Mouse (Mus musculus): ENCODE data around the gene Ndufaf5. TPM values are rescaled to one million over a fixed set of nuclear protein-coding genes. Genes with fewer than 3 reads are reported as not detected.
A peak's percentile ranks its signal among the peaks of the same experiment; 100 is the strongest.
"Not testable (repeated sequence)": the region's sequence is repeated elsewhere in the genome, so short reads cannot be mapped to it uniquely, and the experiment has no call there.

The Ndufaf5 gene
- 10 to 100 TPM; 18.1 to 19.5 TPM for total RNA-seq (2021)
- long read RNA-seq, experiment 1, partial matches to known transcripts, result 1 of 11 reads
- long read RNA-seq, experiment 1, other reads (novel, unspliced or antisense), result 8 of 11 reads
- long read RNA-seq, experiment 2, transcript Ndufaf5-201 (11 exons, 1,166 nt), result major isoform, 13 of 15 reads
- long read RNA-seq, experiment 2, partial matches to known transcripts, result 1 of 15 reads
- long read RNA-seq, experiment 2, other reads (novel, unspliced or antisense), result 1 of 15 reads

DNA sequence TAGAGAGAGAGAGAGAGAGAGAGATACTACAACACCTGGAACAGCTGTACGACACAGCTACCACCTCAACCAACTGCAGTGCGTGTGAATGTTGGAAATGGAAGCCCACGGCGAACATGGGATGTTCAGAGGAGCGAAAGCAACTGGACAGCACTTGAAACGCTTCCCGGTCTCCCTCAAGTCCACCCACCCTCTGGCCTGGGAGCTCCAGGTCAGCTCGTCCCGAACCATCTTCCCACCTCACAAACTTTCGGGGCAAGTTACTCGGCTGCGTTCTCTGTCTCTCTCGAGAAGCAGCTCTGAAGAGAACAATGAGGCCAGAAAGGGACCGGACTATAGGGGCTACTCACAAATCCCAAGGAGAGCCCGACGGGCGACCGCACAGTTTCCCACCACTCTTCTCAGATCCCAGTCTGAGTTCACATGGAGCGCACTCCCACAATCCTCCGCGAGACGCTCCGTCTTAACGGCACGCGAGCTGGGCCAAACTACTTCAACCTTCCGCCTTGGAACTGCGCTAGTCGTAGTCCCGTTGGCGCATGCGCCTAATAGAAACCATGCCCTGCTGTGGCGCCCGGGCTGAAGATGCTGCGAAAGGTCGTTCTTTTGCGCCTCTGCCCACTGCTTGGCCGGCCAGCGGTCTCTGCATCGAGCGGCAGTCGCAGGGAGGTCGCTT lies at the start of gene Ndufaf5, which contains the start of gene Esf1:
TSS of gene Ndufaf5 (plus strand) at position 523 of the 676 bp plus-strand sequence.
TSS of gene Esf1 (minus strand) at position 438 of the 676 bp plus-strand sequence.
- peak; percentile 93 for DNase-seq (ENCODE audit: low spot score in 2 of 2)

DNA sequence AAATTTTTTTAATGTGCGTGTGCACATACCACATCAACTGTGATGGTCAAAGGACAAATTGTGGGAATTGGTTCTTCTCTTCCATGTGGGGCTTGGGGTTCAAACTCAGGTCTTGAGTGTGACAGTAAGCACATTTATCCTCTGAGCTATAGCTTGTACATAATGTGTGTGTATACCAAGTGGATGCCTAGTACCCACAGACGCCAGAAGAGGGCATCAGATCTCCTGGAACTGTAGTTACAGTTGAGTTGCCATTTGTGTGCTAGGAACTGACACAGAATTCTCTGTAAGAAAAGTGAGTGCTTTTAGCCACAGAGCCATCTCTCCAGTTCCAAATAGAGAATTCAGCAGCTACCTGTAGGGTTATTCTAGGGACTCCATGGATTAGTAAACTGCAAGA lies 44.9 kb upstream of the Ndufaf5 start:
- no peak for DNase-seq (ENCODE audit: low spot score in 2 of 2)

DNA sequence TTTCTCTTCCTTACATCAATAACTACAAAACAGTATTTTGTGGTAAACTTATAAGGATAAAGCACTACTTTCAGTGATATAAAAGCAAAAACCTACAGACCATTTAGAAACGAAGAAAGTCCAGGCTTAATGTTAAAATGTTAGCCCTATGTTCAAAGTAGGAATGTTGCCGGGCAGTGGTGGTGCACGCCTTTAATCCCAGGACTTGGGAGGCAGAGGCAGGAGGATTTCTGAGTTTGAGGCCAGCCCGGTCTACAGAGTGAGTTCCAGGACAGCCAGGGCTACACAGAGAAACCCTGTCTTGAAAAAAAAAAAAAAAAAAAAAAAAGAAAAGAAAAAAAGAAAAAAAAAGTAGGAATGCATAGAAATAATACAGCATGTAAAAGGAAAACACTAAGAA lies 18.7 kb upstream of the Ndufaf5 start, which contains the start of gene Gm17374:
TSS of gene Gm17374 (plus strand) at position 301 of the 400 bp plus-strand sequence.
- DNase-seq (ENCODE audit: low spot score in 2 of 2), result not testable (repeated sequence)

DNA sequence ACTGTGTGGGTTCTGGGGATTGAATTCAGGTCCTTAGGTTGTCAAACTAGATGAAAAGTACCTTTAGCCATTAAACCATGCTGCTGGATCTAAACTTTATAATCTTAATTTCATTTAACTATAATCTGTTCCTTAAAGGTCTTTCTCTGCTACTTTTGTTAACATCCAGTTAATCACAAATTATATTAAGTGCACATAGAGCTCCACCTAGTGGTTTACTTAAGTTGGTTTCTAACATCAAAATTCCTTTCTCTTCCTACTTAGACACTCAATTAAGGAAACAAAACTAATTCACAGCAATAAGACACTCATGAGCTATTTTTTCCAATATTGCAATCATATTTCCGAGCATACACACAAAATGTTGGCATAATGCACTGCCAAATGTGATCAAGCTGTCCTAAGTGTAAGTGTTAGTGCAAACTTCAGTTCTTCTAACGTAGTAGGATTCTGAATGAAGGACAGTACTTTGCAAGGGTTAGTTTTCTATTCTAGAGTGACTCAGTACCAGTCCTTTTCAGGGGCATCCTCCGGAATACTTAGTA lies 11.2 kb upstream of the Ndufaf5 start:
- DNase-seq (ENCODE audit: low spot score in 2 of 2), result no peak

DNA sequence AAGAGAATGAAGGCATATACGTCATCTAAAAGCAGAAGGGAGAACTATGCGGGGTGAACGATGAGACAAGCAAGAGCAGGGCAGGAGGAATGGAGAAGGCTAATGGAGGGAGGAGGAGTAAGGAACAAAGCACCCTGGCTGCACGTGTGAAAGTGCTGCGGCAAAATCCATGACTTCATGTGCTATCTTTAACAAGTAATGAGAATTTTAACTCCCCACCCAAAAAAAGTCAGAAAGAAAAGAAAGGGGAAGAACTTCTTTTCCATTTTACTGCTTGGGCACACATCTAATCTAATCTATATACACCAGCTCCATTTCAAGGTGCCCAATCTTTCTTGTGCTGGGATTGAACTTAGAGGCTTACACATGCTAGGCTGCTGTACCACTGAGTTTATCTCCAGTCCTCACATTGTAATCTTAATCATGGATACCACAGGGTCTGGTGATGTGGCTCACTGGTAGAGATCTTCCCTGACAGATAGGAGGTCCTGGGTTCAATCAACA lies 7.0 kb upstream of the Ndufaf5 start:
- no peak for DNase-seq (ENCODE audit: low spot score in 2 of 2)

DNA sequence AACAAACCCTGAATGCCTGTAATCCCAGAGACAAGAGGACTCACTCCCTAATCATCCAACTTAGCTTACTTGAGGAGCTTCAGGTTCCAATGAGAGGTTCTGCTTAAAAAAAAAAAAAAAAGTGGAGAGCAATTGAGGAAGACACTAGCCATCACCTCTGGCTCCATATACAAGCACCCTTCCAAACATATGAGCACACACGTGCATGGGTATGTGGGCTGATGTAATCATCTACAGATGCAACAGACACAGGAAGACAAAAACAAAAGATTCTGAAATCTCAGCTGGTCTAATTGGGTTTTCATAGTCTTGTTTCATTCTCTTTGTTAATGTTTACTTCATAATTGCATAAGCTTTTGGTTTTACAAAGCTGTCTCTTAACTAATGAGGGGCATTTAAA lies 1.4 kb upstream of the Ndufaf5 start:
- no peak for DNase-seq (ENCODE audit: low spot score in 2 of 2)

DNA sequence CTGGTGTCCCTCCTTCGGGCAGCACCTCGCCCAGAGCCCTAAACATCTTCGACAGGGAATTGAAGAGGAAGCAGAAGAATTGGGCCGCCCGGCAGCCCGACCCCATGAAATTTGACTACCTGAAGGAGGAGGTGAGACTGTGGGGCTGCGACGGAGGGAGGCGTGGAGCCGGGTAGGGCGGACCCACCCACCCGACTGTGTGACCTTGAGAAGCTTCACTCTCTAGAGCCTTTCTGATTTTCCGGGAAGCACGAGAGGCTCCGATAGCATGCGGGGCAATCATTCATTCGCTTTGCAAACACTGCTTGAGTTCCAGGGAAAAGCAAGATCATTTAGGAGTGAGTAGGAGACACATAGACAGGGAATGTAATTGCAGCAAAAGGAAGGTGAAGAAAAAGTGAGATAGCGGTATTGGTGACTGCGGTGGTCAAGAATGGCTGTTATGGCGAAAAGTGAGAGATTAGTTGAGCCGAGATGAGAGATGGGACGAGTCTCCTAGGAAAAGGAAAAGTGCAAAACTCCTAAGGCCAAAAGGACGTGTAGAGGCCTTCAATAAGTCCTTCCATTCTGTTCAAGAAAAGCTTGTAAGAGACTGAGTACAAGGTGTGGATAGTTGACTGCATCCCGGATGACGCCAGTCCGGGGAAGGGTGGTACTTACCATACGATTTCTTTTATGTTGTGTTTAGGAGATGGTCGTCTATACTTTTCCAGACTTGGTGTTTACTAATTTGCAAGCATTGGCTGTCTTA lies 529 bp downstream of the Ndufaf5 start:
- no peak for DNase-seq (ENCODE audit: low spot score in 2 of 2)

DNA sequence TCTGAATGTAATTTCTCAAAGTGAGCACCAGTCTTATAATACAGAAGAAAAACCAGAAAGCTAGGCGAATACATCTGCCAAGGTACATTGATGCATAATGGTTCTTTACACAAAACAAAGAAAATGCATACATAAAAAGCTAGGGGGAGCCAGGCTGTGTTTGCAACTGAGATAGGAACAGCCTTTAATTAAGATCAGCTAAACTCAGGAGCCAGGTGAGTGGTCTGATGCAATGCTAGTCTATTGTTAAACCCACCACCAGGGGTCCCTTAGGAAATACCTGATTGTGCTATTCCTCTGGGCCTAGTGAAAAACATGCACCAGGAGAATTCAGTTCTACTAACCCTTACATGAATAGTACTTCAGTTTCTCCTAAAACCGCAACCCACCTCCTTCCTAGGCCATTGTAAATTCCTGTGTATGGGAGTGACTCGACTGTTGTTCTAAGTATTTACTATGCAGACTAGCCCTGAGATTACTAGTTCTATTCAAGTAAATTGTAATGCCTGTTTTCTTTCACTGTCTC lies 15.3 kb downstream of the Ndufaf5 start:
- not testable (repeated sequence) for DNase-seq (ENCODE audit: low spot score in 2 of 2)

DNA sequence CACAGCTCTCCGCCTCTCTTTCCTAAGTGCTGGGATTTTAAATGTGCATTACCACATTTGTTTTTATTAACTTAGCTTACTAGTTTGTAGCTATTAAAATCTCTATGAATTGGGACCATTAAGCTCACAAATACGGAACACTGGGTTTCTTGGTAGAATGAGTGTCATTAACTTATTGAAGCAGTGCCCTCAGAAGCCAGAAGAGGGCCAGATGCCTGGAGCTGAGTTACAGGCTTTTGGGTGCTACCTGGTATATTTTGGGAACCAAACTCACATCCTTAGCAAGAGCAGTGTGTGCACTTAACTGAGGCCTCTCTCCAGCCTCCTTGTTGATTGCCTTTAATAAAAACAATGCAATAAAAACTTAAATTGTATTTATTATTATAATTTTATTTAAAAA lies 30.3 kb downstream of the Ndufaf5 start:
- no peak for DNase-seq (ENCODE audit: low spot score in 2 of 2)

DNA sequence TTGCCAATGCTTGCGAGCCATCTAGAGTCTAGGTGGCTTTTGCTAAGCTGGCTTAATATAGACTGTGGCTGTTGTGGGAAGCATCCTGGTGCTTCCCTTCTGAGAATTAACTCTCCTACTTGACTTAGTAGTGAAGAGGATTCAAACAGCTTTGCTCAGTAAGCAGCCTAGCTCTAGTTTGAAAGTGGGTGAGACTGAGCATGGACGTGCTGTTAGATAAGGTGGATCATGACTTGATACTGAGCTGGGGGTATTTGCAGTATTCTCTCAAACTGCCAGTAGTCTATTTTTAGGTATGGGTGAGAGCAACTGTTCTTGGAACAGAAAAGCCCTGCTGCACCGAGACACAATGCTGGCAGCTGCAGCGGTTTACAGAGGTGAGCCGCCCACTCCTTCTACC lies 32.1 kb downstream of the Ndufaf5 start:
- DNase-seq (ENCODE audit: low spot score in 2 of 2), result no peak

DNA sequence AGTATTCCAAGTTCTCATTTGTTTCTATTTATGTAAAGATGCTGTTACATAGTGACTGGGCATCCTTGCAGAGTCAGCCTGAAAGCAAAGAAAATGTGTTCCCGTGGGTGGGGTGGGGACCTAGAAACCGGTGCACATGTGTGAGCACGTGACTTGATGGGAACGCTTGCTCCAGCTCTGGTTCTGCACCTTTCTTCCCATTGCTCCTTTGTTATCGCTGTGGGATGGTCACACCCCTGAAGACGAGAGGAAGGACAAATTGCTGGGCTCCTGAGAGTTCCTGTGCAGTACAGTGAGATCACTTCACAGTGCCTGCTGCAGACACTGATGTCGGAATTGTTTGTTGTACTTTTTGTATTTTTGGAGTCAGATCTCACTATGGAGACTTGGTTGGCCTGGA lies 33.3 kb downstream of the Ndufaf5 start:
- no peak for DNase-seq (ENCODE audit: low spot score in 2 of 2)

DNA sequence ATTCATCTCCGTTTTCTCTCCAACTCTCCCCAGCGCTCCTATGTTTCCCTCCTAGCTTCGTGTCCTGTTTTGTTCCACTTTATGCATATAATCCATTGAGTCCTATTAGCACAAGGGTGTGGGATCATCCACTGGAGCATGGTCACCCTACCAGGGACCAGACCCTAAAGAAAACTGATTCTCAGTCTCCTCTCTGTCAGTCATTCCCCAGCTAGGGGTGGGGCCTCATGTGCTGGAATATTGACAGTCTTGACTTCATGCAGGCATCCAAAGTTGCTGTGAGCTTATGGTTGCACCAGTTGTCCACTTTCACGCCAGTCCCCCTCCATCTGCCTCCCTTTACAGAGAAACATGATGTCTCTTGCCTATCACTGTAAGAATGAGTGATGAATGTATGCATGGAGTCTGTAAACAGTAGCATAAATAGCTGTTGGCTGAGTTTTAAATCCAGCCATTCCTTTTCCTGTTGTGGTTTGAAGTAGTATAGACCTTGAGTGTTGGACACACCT lies 44.1 kb downstream of the Ndufaf5 start:
- no peak for DNase-seq (ENCODE audit: low spot score in 2 of 2)

DNA sequence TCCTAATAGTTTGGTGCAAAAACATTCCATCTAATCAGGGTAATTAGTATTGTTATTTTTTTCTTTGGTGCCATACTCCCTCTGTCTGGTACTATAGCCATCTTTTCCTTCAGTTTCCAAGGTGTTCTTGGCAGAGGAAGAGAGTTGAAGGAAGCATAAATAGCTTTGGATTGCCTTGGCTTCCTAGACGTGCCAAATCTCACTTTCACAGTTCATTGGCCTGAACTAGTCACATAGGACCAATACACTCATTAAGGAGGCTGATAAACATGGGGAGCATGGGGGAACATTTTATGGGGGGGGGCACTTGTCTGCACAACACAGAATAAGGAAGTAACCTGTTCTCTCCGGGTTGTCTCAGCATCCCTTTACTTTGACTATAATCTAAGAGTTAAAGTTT lies 45.0 kb downstream of the Ndufaf5 start:
- DNase-seq (ENCODE audit: low spot score in 2 of 2), result no peak

DNA sequence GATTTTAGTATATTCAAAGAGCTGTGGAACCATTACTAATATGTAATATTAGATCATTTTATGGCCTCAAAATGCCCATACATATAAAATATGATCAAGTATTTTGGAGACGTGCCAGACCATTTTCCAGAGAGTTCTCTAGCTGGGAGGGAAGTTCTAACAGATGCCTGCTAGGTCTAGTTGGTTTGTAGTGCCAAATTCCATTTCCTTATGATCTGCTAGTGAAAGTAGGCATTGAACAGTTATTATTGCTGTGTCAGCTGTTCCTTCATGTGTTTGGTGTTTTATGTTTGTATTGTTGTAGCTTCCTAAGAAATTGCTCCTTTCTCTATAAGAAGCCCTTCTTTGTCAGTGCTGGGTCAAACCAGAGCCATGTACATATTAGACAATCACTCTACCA lies 45.5 kb downstream of the Ndufaf5 start:
- no peak for DNase-seq (ENCODE audit: low spot score in 2 of 2)

DNA sequence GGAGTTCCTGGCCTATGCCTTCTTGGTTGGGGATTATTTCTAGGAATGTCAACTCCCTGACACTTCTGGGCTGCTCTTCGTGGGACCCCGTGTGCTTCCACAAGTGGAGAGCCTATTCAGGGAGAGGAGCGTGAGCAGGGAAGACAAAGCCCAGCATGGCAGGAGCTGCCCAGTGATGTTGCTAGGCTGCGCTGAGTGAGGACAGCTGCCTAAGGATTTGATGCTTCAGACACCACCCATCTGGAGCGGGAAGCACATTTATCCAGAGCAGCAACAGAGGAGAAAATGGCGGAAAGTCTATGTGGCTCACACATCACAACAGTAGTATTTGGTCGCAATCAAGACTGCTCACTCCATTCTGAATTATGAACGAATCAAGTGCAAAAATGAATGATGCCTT lies 49.9 kb downstream of the Ndufaf5 start:
- no peak for DNase-seq (ENCODE audit: low spot score in 2 of 2)

DNA sequence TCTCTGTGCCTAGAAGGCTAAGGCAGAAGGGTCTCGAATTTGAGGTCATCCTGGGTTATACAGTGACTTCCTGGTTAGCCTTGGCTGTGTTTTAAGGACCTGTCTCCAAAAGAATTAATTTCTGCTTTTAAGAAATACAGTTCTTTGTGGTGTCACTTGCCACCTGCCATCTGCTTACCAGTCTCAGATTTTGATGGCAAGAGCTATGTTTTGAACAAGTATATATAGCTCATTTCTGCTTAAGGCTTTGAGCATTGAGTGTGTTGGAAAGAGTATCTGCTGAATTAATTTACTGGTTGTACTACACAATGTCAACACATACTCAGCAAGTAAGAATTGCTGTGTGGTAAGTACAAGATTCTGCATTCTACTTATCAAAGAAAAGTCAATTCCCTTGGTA lies 59.8 kb downstream of the Ndufaf5 start:
- no peak for DNase-seq (ENCODE audit: low spot score in 2 of 2)

DNA sequence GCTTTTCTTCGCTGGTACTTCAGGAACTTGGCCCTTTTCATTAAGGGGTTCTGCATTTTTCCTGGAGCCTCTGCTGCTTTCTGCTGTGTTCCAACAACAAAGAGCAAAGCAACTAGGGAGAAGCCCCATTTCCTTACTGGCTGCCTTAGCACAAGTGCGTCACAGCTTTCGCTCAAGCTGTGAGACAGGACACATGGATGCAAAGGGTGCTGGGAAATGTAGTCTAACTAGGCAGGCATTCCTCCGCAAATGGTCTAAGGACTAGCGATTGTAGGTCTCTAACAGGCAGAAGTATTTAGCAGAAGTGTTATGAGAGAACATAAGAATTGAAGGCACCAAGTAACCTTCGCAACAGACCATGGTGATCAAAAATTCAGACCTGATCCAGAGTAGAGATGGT lies 66.8 kb downstream of the Ndufaf5 start:
- DNase-seq (ENCODE audit: low spot score in 2 of 2), result no peak

DNA sequence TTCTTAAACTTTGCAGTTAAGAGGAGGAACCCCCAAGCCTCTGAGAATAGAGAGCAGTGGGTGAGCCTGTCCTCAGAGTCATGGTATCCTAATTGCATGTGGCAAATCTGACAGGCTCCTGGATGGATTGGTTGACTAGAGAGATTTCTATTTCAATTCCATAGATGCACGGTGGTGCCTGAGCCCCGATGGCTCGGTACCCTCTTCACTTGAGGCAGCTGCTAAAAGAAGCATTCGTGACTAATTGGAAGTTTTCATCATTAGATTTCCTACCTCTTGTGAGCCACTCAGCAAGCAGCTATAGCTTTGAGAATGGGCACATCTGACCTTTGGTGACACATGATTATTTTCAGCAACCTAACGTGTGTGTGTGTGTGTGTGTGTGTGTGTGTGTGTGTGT lies 71.9 kb downstream of the Ndufaf5 start:
- no peak for DNase-seq (ENCODE audit: low spot score in 2 of 2)

DNA sequence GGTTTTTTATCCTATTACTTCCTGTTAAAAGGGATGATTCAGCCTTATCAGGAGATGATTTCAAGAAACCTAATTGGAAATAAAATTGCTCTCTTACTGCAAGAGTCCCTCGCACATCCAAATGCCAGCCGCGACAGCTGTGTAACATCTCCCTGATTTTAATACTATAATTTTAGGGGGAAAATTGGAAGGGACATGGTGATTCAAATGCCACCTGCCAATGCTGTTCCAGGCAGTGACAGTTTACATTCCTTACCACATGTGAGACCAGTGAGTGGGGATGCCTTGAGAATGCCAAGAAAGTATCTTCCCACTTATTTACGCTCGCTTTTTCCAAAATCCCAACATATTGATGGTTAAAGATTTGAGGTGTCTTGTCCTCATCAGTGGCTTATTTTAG lies 72.7 kb downstream of the Ndufaf5 start:
- no peak for DNase-seq (ENCODE audit: low spot score in 2 of 2)

Measured in adrenal gland, postnatal 4 days (tissue).